Mouse (Mus musculus) hindbrain, postnatal 0 days (tissue): ENCODE measurements around the gene Pakap. TPM values are rescaled to one million over a fixed set of nuclear protein-coding genes. Genes with fewer than 3 reads are reported as not detected.

ENCODE experiments used
- ATAC-seq: fragments of 200-750 bp; cut with Nextera tagmentation; 2 replicates; pipeline ENCODE4 v1.8.0; 2017; ENCODE audit warnings: mild to moderate bottlenecking, moderate TSS enrichment, moderate library complexity
- DNase-seq: peaks from one replicate; pipeline ENCODE4 v3.0.0-alpha.2; 2015; ENCODE audit warnings: low spot score
- H3K27ac ChIP-seq: fragments of 300-500 bp; sonication (generic); 2 replicates; pipeline ENCODE4 v1.5.1; 2014; ENCODE audit warnings: mild to moderate bottlenecking
- H3K27me3 ChIP-seq: fragments of 300-500 bp; sonication (generic); 2 replicates; pipeline ENCODE4 v1.6.1; 2014; ENCODE audit warnings: low read length, mixed read lengths; ENCODE audit not compliant: insufficient read depth
- H3K36me3 ChIP-seq: fragments of 300-500 bp; sonication (generic); 2 replicates; pipeline ENCODE4 v1.6.1; 2014; ENCODE audit warnings: low read length, mixed read lengths; ENCODE audit not compliant: insufficient read depth
- H3K4me1 ChIP-seq: fragments of 300-500 bp; sonication (generic); 2 replicates; pipeline ENCODE4 v1.6.1; 2014; ENCODE audit warnings: antibody characterized with exemption, low read length, mixed read lengths; ENCODE audit not compliant: insufficient read depth
- H3K4me2 ChIP-seq: fragments of 300-500 bp; sonication (generic); 2 replicates; pipeline ENCODE4 v1.6.1; 2014; ENCODE audit warnings: low read depth, mild to moderate bottlenecking, low read length, moderate library complexity, mixed read lengths
- H3K4me3 ChIP-seq: fragments of 300-500 bp; sonication (generic); 2 replicates; pipeline ENCODE4 v1.5.1; 2014; ENCODE audit warnings: low read length
- H3K9ac ChIP-seq: fragments of 300-500 bp; sonication (generic); replicated peaks from 2 replicates; pipeline ENCODE4 v1.6.1; 2014; ENCODE audit warnings: mild to moderate bottlenecking, low read length, moderate library complexity, mixed read lengths
- H3K9me3 ChIP-seq: fragments of 300-500 bp; sonication (generic); 2 replicates; pipeline ENCODE4 v1.6.1; 2016; ENCODE audit warnings: low read length, mixed read lengths
- CTCF ChIP-seq: IDR thresholded peaks from 2 replicates; pipeline ENCODE4 v1.5.1; 2016; ENCODE audit warnings: antibody characterized with exemption, control low read depth, low read depth
- WGBS: fragments of 180-500 bp; shearing (Covaris S2); extraction: QIAGEN DNeasy Blood & Tissue Kit; methylation state at CpG from one replicate; pipeline ENCODE4 v1.1.7; 2014; 5-methylcytosine and 5-hydroxymethylcytosine counted together
- polyA plus RNA-seq: library from polyadenylated mRNA; unstranded; fragments of >200 nt; fragmentation: Nextera tagmentation; extraction: Ambion mirVana; gene quantifications from 2 replicates; pipeline ENCODE4 v1.2.1, GENCODE M21; 2015
- total RNA-seq: library from RNA; depleted of rRNA; stranded (reverse); fragments of >200 nt; gene quantifications from 2 replicates; pipeline ENCODE4 v1.2.3, GENCODE M21; 2014

The Pakap gene
- total and polyA plus RNA-seq, 2 experiments from 2014 or later, result 9.7 to 14.3 TPM

GRCm38 (mm10) chr4:57862269-57862986, 294.4 kb downstream of the Pakap start:
- peaks cover 5% of the 10 kb centered on the region; the same call in 1 of the 2 replicates for H3K4me1 ChIP-seq
- WGBS, result 79% methylated on average over 9 of the region's 9 CpGs
- no peak for DNase-seq
- no peak overlapping the region for H3K4me3 ChIP-seq
- no peak overlapping the region for H3K4me2 ChIP-seq
- no peaks in the 10 kb centered on the region for H3K36me3 ChIP-seq
- no peak for ATAC-seq
- H3K27me3 ChIP-seq, result no peaks in the 10 kb centered on the region
- no peaks in the 10 kb centered on the region for H3K9me3 ChIP-seq
- no peak overlapping the region for H3K9ac ChIP-seq
- TF ChIP-seq CTCF, result no peak
- H3K27ac ChIP-seq, result no peak overlapping the region

DNA sequence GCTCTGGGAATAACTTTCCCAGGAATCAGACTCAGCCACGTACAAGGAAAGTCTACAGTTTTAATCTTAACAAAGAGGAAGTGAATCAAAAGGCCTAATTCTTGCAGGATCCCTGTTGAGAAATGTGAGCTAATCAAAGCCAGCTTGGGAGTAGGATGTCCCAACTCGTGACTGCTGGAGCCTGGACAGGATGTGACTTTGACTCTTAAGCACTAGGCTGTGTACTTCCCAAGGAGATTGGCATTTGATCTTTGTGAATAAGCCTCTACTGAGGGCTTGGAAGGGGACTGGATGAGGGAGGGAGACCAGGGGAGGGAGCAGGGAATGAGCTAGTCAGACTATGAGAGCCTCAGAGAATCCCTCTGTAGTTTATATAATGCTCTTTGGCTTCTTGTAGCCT, 298.1 kb downstream of the Pakap start:
- 29% methylated on average over 2 of the region's 2 CpGs for WGBS
- no peaks in the 10 kb centered on the region for H3K27me3 ChIP-seq
- no peak overlapping the region; the same call in 1 of the 2 replicates for H3K27ac ChIP-seq
- DNase-seq (no peak), ATAC-seq (no peak)
- H3K4me2 ChIP-seq, result no peak overlapping the region
- H3K4me1 ChIP-seq, result peaks cover 5% of the 10 kb centered on the region; the same call in 1 of the 2 replicates
- H3K9me3 ChIP-seq, result no peaks in the 10 kb centered on the region
- H3K4me3 ChIP-seq, result no peak overlapping the region
- no peaks in the 10 kb centered on the region for H3K36me3 ChIP-seq
- H3K9ac ChIP-seq, result no peak overlapping the region
- TF ChIP-seq CTCF, result no peak

GRCm38 (mm10) chr4:57866990-57867389, 299.0 kb downstream of the Pakap start:
- Histone ChIP-seq H3K4me3 (no peak overlapping the region), H3K36me3 (no peaks in the 10 kb centered on the region), H3K4me2 (peak overlapping the region; percentile 27), H3K9me3 (no peaks in the 10 kb centered on the region), H3K27ac (peak overlapping the region; percentile 45; the same call in 1 of the 2 replicates), H3K27me3 (no peaks in the 10 kb centered on the region), H3K4me1 (peaks cover 5% of the 10 kb centered on the region; the same call in 1 of the 2 replicates), H3K9ac (no peak overlapping the region; the same call in 1 of the 2 replicates)
- DNase-seq, result no peak
- peak; percentile 62; the same call in 1 of the 2 replicates for ATAC-seq
- WGBS, result 43% methylated on average over 9 of the region's 9 CpGs
- no peak for TF ChIP-seq CTCF

GRCm38 (mm10) chr4:57867454-57867853, 299.5 kb downstream of the Pakap start:
- 39% methylated on average over 10 of the region's 10 CpGs for WGBS
- H3K27me3 ChIP-seq, result no peaks in the 10 kb centered on the region
- H3K9ac ChIP-seq, result no peak overlapping the region
- H3K4me3 ChIP-seq, result no peak overlapping the region
- H3K27ac ChIP-seq, result 0 out of 2 replicates have a peak overlapping the region, but pooled peaks have one; percentile 45
- H3K4me2 ChIP-seq, result peak overlapping the region; percentile 27
- peaks cover 5% of the 10 kb centered on the region; the same call in 1 of the 2 replicates for H3K4me1 ChIP-seq
- DNase-seq (peak; percentile 58), ATAC-seq (0 out of 2 replicates have a peak, but pooled peaks have one; percentile 61)
- no peaks in the 10 kb centered on the region for H3K9me3 ChIP-seq
- TF ChIP-seq CTCF, result no peak
- no peaks in the 10 kb centered on the region for H3K36me3 ChIP-seq

DNA sequence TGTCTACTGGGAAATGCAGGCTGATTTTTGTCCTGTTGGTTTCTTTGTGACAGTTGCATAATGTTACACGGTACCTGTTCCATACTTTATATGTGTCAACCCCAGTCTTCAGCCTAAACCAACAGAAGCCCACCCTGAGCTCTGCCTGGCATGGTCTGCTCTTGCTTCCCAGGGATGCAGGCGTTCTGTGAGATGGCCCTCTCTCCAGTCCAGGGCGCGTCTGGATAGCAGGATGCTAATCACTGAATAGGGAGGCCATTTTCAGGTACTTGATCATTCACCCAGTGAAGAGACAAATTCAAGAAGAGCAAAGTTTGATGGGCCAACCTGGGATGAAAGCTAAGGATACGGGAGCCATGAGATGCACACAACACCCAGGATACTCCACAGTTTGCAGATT, 311.2 kb downstream of the Pakap start:
- Histone ChIP-seq H3K27me3 (no peaks in the 10 kb centered on the region), H3K4me3 (no peak overlapping the region), H3K4me1 (no peaks in the 10 kb centered on the region), H3K4me2 (no peak overlapping the region), H3K9ac (no peak overlapping the region), H3K9me3 (no peaks in the 10 kb centered on the region), H3K36me3 (no peaks in the 10 kb centered on the region), H3K27ac (no peak overlapping the region)
- ATAC-seq (no peak), DNase-seq (no peak)
- 92% methylated on average over 5 of the region's 5 CpGs for WGBS
- no peak for TF ChIP-seq CTCF

DNA sequence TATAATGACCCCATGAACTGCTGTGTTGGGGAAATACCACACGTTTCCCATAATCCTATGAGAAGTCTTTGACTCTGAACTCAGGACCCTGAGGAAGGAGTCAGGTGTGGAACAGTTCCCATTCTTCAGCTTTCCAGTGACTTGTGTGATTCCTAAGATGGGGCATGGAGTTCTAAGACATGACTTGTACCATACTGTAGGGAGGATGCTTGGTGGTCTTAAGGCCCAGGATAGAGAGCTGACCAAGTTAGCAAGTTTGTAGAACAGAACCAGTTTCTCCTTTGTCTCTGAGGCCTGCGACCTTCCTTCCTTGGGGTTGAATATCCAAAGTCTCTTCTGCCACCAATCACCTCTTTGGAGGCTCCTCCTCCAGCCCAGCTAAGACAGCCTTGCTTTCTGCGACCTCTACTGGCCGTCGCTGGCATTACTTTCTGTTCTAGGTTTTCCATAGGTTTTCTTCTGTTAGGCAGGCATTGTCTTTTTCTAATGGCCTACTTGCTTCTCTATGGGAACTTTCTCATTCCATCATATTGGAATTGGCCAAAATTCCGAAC, 311.9 kb downstream of the Pakap start:
- Histone ChIP-seq H3K36me3 (no peaks in the 10 kb centered on the region), H3K9ac (no peak overlapping the region), H3K27me3 (no peaks in the 10 kb centered on the region), H3K4me3 (no peak overlapping the region), H3K4me1 (no peaks in the 10 kb centered on the region), H3K9me3 (no peaks in the 10 kb centered on the region), H3K27ac (no peak overlapping the region), H3K4me2 (no peak overlapping the region)
- 0 out of 2 replicates have a peak, but pooled peaks have one; percentile 67 for ATAC-seq
- 17% methylated on average over 6 of the region's 6 CpGs for WGBS
- DNase-seq, result peak; percentile 84
- peak; percentile 91 for TF ChIP-seq CTCF
